Mouse (Mus musculus): ENCODE data around the gene Olfr959. TPM values are rescaled to one million over a fixed set of nuclear protein-coding genes. Genes with fewer than 3 reads are reported as not detected.

Gene Olfr959
- not detected in 2 replicates for polyA plus RNA-seq (2012; rRNA removed)

DNA sequence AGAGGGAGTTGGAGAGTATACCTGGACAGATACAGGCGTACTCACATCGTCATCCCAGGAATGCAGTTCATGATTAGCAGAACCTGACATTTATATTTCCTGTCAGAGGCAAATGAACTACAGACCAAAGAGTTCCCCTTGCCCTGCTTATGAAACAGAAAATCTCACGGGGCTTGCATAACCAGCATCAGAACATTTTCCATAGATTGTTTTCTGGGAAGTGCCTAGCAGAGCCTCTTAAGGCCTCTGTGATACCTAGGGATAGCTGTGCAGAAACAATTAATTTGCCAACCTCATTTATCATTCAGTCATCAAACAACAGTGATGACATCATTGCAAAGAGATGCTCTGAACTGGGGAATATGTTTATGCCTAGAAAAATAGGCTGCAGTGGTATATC lies at the start of gene Olfr959:
Gene Olfr959 (minus strand): TSS at position 101 of the 400 bp plus-strand sequence.

DNA sequence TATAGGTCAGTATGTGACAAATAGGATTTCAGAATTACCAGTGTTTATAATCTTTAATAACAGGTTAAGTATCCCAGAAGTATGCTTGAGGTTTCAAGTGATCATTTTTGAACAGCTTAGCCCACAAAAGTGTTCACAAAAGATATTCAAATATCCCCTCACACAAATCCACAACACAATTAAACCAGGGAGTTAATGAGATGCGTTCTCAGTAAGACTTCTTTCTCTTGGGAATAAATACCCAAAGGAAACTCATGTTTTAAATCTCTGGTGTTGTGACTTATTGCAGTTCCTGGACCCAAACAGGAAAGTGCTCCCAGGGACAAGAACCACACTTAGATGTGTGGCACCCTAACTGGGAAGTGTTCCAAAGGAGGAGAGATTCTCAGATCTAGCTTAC lies 45.7 kb upstream of the Olfr959 start, which contains the start of gene Olfr960:
Gene Olfr960 (plus strand): TSS at position 301 of the 400 bp plus-strand sequence.

DNA sequence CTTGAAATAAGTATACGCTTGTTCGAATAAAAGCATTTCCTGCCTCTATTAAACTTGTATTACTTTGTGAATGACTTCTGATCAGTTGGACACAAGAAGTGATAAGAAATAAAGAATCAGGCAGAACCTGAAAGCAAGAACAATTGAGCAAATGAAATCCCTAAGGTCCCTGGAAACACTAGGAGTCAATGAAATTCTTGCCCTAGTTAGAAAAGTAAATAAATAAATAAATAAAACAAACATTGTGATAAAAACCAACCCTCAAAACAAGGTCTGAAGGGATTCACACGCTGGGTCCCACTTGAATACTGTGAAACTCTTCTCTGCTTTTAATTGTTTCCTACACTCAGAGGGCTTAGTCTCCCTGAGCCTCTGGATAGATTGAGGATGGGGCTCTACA lies 35.0 kb upstream of the Olfr959 start, which contains the start of gene Olfr148:
Gene Olfr148 (plus strand): TSS at position 301 of the 400 bp plus-strand sequence.

DNA sequence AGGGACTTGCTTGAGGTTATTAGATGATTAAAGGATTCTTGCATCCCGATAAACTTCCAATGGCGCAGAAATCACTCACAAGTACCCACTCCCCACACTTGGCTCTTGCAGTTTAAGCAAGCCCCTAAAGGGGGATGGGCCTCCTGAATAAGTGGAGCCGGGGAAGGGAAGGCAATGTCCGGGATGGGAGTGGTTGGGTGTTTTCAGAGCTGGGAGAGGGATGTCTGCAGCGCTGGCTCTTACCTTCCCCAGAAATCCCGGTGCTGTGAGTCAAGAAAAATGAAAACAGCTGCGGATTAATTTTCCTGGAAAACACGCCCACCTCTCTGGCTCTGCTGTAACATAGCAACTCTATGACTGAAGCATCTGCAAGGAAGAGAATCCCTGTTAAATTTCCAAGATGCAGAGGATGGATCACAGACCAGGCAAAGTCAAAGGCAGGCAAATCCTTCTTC lies 28.7 kb upstream of the Olfr959 start, which contains the start of gene AW551984:
Gene AW551984 (minus strand): TSS at position 405 of the 455 bp plus-strand sequence.

DNA sequence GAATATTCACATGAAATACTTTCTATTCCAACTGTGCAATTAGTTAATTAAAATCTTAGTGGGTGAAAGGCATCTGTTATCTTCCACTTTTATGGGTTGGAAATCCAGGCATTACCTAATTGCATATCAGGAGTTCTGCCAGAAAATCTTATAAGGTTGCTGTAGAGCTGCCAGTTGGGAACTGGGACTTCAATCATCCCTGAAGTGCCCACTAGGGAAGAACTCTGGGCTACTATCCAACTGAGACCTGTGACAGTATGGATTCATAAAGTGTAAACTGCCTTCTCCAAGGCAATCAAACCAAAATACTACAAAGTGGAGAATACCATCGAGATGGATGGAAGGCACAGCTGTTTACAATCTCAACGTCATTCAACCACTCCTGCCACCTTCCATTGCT lies 21.4 kb downstream of the Olfr959 start, which contains the start of gene Olfr958:
Gene Olfr958 (minus strand): TSS at position 109 of the 400 bp plus-strand sequence.

Other genes starting within 250 kb of the Olfr959 start
- gene Olfr948, start 249.5 kb downstream of the Olfr959 start, polyA plus RNA-seq (2012; rRNA removed) = not detected in 2 replicates
- not detected in 2 replicates for gene Olfr951, start 188.2 kb downstream of the Olfr959 start, polyA plus RNA-seq (2012; rRNA removed)
- gene Olfr952, start 148.4 kb downstream of the Olfr959 start, polyA plus RNA-seq (2012; rRNA removed) = not detected in 2 replicates
- not detected in 2 replicates for gene Olfr954, start 118.9 kb downstream of the Olfr959 start, polyA plus RNA-seq (2012; rRNA removed)
- not detected in 2 replicates for gene Olfr955, start 103.6 kb downstream of the Olfr959 start, polyA plus RNA-seq (2012; rRNA removed)
- gene Olfr44, start 81.6 kb downstream of the Olfr959 start, polyA plus RNA-seq (2012; rRNA removed) = not detected in 2 replicates
- gene Olfr957, start 59.8 kb downstream of the Olfr959 start, polyA plus RNA-seq (2012; rRNA removed) = not detected in 2 replicates
- gene Olfr958, start 21.5 kb downstream of the Olfr959 start, polyA plus RNA-seq (2012; rRNA removed) = not detected in 2 replicates
- gene AW551984, start 28.8 kb upstream of the Olfr959 start, polyA plus RNA-seq (2012; rRNA removed) = 13.6 and 24.2 TPM in 2 replicates
- 0.04 TPM in 1 of 2 replicates, not detected in the other for gene Olfr148, start 35.1 kb upstream of the Olfr959 start, polyA plus RNA-seq (2012; rRNA removed)
- 0.07 TPM in 1 of 2 replicates, not detected in the other for gene Olfr960, start 45.8 kb upstream of the Olfr959 start, polyA plus RNA-seq (2012; rRNA removed)
- gene Olfr961, start 69.5 kb upstream of the Olfr959 start, polyA plus RNA-seq (2012; rRNA removed) = not detected in 2 replicates
- not detected in 2 replicates for gene Olfr963, start 91.6 kb upstream of the Olfr959 start, polyA plus RNA-seq (2012; rRNA removed)
- not detected in 2 replicates for gene Olfr149, start 131.5 kb upstream of the Olfr959 start, polyA plus RNA-seq (2012; rRNA removed)
- gene Olfr965, start 135.8 kb upstream of the Olfr959 start, polyA plus RNA-seq (2012; rRNA removed) = not detected in 2 replicates
- gene Olfr150, start 155.4 kb upstream of the Olfr959 start, polyA plus RNA-seq (2012; rRNA removed) = not detected in 2 replicates
- gene Olfr967, start 170.7 kb upstream of the Olfr959 start, polyA plus RNA-seq (2012; rRNA removed) = not detected in 2 replicates
- gene Olfr968, start 207.7 kb upstream of the Olfr959 start, polyA plus RNA-seq (2012; rRNA removed) = not detected in 2 replicates
- gene Olfr969, start 215.4 kb upstream of the Olfr959 start, polyA plus RNA-seq (2012; rRNA removed) = not detected in 2 replicates
- gene Olfr970, start 233.3 kb upstream of the Olfr959 start, polyA plus RNA-seq (2012; rRNA removed) = not detected in 2 replicates

Data from central nervous system, embryonic 11.5 days (tissue).